Mouse (Mus musculus) skeletal muscle tissue, adult 2 months (tissue): ENCODE measurements around the gene Gm9918.

ENCODE experiments used
- DNase-seq: peaks from one replicate; pipeline ENCODE4 v3.0.0-alpha.2; 2012; ENCODE audit warnings: low read depth, low spot score

Gene Gm9918

DNA sequence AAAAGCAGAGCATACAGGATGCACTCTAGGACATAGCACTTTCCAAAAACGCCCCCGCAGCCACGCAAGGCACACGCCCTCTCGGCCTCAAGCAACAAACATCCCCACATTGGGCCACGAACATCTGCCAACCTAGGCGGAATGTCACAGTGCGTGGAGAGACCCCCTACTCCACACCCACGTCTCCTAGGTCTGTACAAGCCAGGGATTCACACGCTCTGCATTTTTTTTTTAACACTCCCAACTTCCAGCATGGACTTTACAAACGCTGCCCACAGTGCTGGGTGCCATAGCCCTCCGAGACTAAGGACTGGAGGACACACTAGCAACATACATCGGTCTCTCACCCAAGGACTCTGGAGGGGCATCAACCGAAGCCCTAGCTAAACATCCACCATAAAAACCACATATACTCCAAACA, 24.9 kb upstream of the Gm9918 start:
- DNase-seq = no peak

DNA sequence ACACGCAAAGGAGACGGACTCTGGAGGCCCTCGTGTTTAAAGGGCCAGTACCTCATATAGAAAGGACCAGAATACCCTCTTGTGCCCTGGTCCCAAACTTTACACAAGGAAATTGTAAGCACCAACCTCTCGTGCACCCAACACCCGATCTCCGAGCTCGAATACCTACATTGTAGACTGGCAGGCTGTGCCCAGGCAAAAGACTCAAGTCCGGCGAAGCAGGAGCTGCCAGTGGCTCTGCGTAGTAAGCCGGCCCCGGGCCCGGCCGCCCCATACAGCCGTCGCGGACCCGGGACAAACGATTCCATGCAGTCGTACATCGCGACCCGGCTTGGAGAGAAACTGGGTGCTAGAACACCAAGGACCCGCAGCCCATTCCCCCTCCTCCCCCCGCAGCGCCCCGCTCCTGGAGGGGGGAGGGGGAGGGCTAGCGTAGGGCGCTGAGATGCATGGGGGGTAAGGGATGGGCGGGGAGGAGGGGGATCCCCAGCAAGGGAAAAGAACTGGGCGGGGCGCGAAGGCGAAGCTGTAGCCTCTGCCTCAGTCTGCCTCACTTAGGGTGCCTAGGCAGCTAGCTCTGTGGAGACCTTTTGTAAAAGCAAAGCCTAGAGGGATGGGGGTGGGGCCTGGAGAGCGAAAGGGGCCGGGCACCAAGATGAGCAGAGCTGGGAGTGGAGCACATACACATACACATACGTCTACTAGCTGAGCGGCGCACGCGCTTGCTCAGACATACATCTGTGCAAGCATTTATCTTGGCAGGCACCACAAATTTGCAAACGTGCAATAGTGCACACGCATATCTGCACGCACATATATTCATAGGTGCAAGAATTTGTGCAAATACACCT, 24.2 kb upstream of the Gm9918 start:
- peak; percentile 77 for DNase-seq

DNA sequence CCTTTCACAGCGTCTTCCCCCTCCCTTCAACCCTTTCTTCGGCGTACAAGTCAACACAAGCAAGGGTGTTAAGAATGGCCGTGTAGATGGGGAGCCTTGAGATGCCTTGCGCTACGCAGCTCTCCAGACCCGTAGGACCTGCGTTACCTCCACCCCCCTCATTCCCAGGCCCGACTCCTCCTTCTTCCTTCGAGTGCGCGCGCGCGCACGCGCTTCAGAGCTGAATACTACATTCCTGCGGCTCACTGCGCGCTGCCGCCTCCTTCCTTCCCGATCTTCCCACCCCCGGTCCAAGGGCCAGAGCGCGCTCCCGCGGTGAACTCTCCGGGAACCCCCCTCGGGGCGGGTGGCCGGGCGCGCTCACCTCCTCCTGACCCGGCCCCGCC, 23.5 kb upstream of the Gm9918 start:
- peak; percentile 94 for DNase-seq

DNA sequence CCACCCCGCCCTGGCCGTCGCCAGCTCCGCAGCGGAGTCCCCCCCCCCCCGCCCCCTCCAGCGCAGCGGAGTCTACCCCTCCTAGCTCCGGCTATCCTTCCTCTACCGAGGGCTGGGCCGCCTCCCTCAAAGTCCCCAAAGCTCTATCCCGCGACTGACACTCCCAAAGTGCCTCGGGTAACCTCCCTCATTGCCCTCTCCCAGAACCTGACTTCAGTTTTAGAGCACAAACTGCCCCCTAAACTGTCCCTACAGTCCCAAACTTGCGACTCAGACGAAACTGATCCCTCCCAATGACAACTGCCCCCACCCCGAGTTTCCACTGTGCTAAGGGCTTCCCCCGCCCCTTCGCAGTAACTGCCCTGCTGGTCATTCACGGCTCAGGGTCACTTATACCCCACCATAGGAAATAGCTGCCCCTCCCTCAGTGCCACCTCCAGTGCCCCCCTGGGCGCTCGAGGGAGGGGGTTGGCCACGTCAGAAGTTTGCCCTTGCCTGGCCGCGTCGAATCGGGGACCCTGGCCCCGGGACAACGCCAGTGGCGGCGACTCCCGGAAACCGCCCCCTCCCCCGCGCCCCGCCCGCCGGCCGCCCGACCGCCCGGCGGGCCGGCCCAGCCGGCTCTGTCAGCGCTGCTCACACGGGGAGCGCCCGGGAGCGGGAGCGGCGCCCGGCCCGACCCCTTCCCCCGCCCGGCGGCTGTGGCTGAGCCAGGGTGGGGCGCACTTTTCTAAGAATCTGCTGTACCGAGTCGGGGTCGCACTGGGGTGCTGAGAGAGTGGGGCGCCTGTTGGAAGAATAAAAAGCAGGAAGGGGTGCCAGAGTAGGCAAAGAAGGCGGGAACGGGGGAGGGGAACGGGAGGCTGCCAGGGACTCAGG, 22.9 kb upstream of the Gm9918 start:
- no peak for DNase-seq

DNA sequence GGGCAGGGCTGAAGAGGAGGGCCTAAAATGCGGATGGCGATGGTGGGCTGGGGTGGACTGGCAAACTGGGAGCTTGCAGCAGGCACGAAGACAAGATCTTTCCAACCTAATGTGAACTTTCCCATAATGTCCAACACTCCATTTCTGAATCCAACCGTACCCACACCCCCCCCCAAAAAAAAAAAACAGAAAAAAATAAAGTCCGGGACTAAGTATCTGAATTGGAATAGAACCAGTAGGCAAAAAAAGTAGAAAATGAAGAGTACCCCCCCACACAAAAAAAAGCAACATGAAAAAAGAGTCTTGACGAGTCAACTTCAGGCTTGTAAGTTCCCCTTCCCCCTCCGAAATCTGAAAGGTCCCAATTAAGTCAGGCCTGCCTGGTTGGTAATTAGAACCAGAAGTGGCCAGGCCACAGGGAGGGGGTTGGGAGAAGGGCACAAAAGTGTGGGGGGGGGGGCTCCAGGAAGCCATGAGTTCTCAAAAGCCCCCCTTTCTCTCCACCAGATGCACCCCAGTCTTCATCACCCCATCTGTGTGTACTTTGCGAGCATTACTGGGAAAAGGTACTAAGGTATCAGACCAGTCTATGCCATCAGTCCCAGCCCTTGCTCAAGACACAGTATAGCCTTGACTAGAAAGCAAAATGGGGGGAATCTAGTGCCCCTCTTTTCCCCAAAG, 22.1 kb upstream of the Gm9918 start:
- DNase-seq = no peak

DNA sequence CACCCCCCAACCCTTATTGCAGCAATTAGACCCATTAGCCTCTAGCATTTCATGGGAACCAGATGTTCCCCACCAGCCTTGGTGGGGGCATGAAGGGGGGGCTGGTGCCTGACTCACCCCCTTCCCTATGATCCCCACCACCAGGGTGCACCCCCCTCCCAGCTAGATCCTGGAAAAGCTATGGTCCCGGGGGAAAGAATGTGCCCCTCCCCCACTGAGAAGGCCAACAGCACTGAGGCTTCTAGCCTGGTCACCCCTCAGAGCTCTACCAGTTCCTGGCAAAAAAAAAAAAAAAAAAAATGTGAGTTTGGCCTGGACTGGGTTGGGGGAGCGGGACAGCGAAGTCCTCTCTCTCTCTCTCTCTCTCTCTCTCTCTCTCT, 21.6 kb upstream of the Gm9918 start:
- no peak for DNase-seq

DNA sequence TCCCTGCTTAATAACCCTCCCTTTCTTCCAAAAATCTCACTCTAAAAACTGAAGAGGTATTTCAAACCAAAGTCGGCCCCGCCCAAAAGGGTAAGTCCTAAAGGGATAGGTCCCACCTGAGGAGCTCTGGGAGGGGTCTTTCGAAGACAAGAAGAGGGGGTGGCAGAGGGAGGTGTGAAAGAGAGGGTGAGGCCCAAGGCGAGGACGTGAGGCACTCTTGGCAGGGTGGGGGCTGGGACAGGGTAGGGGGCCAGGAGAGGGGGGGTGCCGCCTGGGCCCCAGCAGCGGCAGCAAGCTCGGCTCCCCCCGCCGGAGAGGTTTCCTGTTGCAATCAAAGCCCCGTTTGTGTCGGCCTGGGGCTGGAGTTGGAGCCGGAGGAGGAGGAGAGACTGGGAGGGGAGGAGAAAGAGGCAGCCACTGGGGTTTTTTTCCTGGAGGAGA, 21.1 kb upstream of the Gm9918 start:
- no peak for DNase-seq

DNA sequence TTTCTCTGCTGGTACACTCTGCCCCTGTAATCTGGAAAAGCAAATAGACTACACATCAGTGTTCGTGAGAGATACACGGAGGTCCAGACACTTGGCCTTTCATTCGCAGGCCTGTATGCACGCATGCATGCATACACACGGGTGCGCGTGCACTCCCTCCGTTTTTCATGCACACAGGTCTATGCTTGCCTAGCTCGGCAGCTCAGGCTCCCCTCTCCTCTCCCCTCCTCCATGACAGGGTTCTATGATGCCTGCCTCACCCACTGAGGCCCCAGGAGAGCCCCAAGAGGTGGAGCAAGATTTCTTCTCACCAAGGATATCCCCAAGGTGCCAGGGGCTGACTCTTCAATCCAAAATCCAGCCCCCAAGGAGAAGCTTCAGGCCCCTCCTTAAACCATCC, 20.4 kb upstream of the Gm9918 start:
- no peak for DNase-seq

DNA sequence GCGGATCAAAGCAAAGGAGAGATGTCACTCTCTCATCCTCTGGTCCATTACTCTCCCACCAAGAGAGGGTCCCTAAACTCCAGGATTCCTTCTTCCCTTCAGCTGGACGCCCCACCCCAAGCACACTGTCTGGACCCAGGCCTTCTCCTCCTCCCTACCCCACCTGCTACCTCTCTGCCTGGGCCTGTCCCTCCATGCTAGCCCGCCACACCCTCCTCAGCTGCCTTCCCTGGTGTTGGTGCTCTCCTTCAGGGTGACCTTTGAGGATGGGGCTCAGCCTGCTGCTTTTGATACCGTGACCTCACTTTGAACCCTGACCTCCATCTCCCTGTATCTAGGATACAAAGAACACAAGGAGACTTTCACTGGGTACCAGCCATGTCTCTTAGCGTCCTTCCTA, 19.8 kb upstream of the Gm9918 start:
- DNase-seq = no peak

DNA sequence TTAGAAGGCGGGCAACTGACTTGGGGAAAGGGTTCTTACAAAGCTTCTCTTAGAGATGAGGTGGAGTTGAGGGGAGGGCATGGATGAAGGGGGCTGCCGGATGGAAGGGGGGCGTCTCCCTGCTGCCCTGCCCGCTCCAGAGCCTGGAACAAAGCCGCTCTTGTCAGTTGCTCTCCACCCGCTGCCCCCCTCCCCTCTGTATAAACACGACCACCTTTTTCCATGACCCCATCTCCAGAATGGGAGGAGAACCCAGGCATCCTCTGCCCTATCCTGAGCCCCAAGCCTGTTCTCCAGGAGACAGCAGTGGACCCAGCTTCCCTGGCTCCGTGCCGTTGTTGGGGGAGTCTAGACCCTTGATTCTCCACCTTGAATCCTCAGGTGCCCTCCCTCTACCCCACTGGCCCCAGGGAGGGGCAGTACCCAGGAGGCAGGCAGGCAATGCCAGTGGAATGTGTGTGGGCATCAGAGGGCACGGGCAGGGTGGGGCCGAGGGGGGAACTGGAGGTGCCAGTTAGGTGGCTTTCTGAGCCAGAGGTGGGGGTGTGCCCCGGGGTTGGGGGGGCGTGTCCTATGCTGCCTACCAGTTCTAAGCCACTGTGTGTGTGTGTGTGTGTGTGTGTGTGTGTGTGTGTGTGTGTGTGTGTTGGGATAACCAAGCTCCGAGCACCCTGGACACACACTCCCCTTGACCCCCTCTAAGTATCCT, 14.7 kb upstream of the Gm9918 start:
- no peak for DNase-seq

DNA sequence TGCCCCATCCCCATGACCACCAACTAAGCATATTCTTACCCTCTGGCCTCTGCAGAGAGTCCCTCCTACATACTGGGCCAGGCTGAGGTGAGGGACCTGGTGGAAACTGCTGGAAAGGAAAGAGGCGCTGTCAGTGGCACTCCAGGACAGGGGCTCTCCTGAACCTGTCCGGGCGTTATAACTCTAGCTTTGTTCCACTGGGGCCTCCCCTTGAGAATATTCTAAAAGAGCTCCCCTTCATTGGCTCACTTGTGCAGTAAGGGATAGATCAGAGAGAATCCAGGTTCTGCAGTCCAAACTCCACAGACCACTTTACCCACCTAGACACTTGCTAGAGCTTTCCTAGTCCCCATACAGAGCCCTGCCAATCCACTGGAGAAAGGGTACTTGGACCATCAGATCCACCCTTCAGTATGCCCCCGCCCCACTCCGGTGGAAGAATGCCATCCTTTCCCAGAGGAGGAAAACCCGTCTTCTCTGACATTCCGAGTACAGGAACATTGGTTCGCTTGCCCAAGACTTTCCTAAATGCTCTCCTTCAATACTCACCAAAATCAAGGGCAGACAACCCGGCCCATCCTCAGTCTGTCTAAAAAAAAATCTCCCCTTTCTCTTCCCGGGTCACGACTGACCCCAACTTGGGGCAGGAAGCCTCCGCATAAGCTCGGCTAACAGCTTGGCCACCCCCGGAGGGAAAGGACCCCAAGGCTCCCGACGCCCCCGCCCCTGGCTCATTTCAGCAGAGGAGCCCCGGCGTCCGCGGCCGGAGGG, 13.7 kb upstream of the Gm9918 start:
- no peak for DNase-seq

DNA sequence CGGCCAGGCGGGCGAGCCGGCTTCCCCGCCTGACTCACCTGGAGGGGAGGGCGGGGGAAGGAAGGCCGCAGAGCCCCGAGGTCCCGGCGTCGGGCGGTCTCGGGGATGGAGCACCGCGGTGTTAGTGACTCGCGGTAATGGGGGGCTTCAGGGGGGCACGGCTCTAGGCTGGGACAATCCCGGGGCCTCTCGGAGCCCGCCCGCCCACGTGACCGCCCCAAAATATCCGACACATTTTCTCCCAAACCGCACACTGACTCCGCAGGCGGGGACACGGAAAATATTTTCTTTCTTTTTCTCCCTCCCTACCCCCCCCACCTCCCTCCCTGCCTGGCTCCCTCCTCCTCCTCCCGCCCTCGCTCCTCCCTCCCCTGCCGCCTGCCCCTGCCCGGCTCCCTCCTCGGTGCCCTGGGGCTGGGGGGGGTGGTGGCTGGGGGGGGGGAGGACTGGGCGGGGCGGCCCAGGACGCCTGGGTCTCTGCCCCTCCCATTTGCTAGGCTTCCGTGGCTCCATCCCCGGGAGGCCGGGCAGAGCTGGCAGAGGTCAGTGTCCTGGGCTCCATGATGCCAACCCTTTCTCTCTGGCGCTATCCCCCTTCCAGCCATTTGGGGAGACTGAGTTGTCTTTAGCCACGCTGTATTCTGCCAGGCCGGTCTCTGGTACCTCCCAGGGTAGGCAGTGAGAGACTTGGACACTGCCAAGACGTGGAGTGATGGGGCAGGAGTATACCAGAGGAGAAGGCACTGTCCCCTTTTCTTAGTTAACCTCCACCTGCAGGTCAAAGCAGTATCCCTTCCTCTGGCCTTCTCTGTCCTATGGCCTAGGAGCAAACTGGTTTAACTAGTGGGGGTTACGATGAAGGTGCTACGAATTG, 12.9 kb upstream of the Gm9918 start, which contains the start of gene Rarg:
Gene Rarg, minus strand, starts transcription at position 316 of the 874 bp plus-strand sequence.
- DNase-seq = no peak

DNA sequence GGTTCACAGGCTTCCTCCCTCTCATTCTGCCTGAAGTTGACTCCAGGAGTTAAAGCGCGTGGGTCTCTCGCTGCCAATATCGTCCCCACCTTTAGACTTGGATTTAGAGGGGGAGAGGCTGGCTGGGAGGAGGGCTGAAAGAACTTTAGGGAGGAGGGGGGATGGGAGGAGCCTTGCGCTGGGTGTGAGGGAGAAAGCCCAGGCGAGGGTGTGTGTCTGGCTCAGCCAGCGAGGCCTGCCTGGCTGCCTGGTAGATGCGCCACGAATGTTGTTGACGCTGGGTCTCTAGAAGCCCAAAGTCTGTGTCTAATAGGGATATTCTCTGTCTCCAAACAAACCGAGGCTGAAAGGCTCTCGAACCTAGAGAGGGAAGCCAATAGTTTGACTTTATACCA, 12.3 kb upstream of the Gm9918 start:
- peak; percentile 57 for DNase-seq

DNA sequence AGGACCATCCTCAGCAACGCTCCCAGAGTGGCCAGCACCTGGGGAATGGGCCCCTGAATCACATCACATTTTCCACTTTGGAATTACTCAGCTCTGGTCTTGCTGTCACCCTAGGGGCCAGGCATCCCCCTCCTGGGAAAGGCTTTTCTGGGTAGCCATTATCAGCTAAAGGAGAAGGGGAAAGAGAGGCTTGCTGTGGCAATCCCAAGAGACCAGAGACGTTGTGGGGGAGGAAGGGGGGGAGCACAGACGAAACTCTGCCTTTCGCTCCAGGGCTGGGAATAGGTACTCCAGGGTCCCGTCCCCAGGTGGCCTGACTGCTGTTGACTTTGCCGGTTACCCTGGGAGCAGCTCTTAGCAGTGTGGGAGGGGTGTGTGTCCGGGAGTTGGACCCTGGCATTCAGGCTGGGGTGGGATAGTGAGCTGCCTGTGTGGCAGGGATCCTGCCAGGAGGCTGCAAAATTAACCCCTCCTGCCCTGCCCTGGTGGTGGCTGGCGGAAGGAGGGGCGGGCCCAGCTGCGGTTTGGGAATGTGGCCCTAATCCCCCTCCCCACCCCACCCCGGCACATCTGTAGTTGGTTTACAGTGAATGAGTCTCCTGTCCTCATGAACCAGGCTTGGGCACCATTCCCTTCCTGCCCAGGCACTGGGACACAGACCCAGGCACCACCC, 11.6 kb upstream of the Gm9918 start:
- no peak for DNase-seq

DNA sequence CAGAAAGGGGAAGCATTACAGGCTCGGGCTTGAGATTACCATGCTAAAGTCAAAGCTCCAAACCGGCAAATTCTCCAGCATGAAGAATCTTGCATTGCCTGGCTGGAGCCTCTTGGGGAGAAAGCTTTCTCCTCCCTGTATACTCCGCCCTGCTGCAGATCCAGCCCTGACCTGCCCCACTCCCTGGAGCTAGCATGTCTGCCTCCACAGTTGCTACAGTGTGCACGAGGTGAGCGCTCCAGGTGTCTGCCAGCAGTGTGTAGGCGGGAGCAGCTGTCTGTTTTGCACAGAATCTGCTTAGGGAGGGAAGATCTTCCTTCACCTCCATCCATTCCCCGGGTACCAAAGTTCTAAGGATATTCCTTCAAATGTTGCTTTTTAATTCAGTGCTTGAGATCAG, 7.8 kb upstream of the Gm9918 start:
- no peak for DNase-seq

DNA sequence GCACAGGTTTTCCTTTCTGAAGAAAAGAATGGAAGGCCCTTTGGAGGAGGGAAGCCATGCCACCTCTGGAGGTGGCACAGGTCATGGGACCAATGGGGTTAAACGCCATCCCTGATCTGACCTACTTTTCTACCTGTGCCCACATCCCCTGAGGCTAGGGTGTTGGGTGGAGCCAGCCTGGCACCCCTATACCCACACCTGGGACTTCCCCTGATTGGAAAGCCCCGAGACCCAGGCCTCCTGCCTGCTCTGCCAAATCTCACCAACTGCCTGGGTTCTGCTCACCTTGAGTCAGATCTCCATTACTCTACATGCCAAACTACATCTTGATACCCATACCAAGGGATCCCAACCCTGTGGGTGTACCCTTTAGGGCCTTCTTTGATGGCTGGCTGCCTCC, 7.3 kb upstream of the Gm9918 start:
- no peak for DNase-seq

DNA sequence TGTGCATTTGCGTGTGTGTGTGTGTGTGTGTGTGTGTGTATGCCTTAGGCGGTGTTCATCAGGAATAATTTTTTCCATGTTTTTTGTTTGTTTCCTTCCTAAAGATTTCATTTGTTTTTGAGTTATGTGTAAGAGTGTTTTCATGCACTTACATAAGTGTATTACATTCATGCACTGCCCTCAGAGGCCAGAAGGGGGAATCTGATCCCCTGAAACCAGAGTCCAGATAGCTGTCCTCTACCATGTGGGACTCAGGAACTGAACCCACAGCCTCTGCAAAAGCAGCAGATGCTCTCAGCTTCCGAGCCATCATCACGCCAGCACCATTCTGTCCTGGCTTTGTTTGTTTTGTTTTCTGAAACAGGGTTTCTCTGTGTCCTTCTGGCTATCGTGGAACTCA, 4.8 kb upstream of the Gm9918 start:
- DNase-seq = no peak

DNA sequence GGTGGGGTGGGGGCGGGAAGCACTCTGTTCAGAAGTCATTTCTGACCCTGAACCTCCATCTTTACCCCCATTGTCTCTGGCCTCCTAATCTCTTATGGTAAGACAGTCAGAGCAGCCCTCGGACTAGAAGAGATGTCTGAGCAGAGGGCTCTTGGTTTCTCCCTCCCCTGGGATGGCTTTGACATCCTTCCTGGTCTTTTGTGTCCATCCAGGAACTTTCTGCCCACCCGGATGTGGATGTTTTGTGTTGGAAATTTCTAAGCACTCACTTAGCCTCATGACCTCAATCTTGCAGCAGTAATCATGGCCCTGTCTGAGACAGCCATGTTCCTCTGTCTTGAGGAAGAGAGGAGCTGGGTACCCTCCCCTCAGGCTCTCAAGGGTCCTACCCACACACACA, 1.1 kb downstream of the Gm9918 start:
- DNase-seq = no peak
